Mouse (Mus musculus) heart, adult 2 months (tissue): ENCODE measurements around the gene Sprn. TPM values are rescaled to one million over a fixed set of nuclear protein-coding genes. Genes with fewer than 3 reads are reported as not detected.
A peak's percentile ranks its signal among the peaks of the same experiment; 100 is the strongest.

Source experiments
- DNase-seq, 2 experiments: peaks; one replicate each; pipeline ENCODE4 v3.0.0; 2021
- H3K27ac ChIP-seq: fragments of 200-600 bp; 2 replicates; pipeline ENCODE4 v1.8.1; 2022
- H3K27me3 ChIP-seq: fragments of 200-500 bp; 2 replicates; pipeline ENCODE4 v1.6.1; 2012; ENCODE audit warnings: mild to moderate bottlenecking, low read length, inconsistent platforms, mixed read lengths; ENCODE audit not compliant: control insufficient read depth, insufficient read depth
- H3K36me3 ChIP-seq: fragments of 200-500 bp; 2 replicates; pipeline ENCODE4 v1.6.1; 2012; ENCODE audit warnings: low read length, inconsistent platforms; ENCODE audit not compliant: control insufficient read depth, insufficient read depth
- H3K4me1 ChIP-seq: fragments of 200-500 bp; 2 replicates; pipeline ENCODE4 v1.6.1; 2011; ENCODE audit warnings: low read length; ENCODE audit not compliant: control insufficient read depth, insufficient read depth
- H3K4me3 ChIP-seq: fragments of 200-600 bp; 2 replicates; pipeline ENCODE4 v1.8.1; 2022
- H3K79me2 ChIP-seq: fragments of 200-500 bp; replicated peaks from 2 replicates; pipeline ENCODE4 v1.6.1; 2012; ENCODE audit warnings: mild to moderate bottlenecking, inconsistent platforms, low read length, moderate library complexity, mixed read lengths; ENCODE audit not compliant: control insufficient read depth, insufficient read depth
- H3K9ac ChIP-seq: fragments of 200-500 bp; 2 replicates; pipeline ENCODE4 v1.6.1; 2012; ENCODE audit warnings: low read depth, mild to moderate bottlenecking, control low read depth, inconsistent platforms, low read length, mixed read lengths
- CTCF ChIP-seq: fragments of 200-600 bp; IDR thresholded peaks from 2 replicates; pipeline ENCODE4 v1.8.1; 2022; ENCODE audit warnings: antibody characterized with exemption, mild to moderate bottlenecking, moderate library complexity
- EP300 ChIP-seq: fragments of 200-500 bp; IDR thresholded peaks from 2 replicates; pipeline ENCODE4 v1.6.1; 2011; ENCODE audit warnings: low read depth, low read length, control low read depth; ENCODE audit not compliant: insufficient read depth
- POLR2A ChIP-seq: fragments of 200-500 bp; IDR thresholded peaks from 2 replicates; pipeline ENCODE4 v1.6.1; 2011; ENCODE audit warnings: mild to moderate bottlenecking, low read depth, low read length, control low read depth; ENCODE audit not compliant: insufficient read depth
- WGBS: fragments of 180-500 bp; shearing (Covaris S2); methylation state at CpG from one replicate; pipeline ENCODE4 v1.1.7; 2018; 5-methylcytosine and 5-hydroxymethylcytosine counted together
- intact Hi-C: fragments of 180-260 bp; cut with DNase I; formaldehyde crosslinking; loops from one replicate; pipeline ENCODE4 v1.15.1; 2025
- polyA plus RNA-seq: library from polyadenylated mRNA; depleted of rRNA; stranded (reverse); fragments of >200 nt; gene quantifications from 2 replicates; pipeline ENCODE4 v1.2.3, GENCODE M21; 2012
- total RNA-seq, 2 experiments: library from RNA; stranded (reverse); gene quantifications; 2 replicates each; pipeline ENCODE4 v1.2.3; 2021

Sprn gene
- total and polyA plus RNA-seq, 3 experiments: 0.52 to 1.9 (median 0.52) TPM

DNA sequence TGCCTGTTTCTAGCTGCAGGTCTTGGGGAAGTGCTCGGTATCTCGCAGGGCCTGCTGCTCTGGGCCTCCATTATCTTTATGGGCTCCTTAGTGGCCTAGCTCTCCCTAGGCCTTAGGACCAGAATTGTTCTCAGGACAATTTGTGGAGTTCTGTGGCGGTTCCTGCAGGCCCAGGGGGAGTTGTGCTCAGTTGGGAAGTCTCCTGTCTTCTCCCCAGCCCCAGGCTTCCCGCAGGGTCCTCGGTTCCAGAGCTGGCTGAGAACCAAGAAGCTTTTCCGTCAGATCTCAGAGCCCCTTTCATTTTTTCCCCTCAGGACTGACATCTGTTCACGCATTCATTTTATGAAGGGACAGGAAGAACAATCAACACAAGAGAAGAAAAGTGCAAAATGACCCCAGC, 10.0 kb upstream of the Sprn start, which contains the start of gene Olfr522:
Gene Olfr522, minus strand, starts transcription at position 101 of the 400 bp plus-strand sequence.
- intact Hi-C loops: no loop called here

DNA sequence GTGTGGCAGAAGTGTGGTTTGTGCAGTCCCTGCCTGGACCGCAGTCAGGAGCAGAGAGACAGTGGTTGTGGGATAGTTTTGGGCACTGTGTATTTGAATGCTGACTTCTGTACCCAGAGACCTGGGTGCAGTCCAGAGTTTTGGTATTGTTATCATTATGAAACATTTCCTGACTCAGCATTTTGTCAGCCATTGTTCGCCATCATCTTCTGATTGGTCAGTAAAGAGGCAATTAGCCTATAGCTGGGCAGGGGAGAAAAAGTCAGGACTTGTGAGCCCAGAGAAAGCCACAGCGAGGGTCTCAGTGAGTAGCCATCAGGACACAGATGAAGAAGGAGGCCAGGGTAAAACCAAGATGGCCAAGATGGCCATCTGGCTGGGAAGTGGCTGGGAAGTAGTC, 5.7 kb upstream of the Sprn start:
- H3K4me3 ChIP-seq: no peak overlapping the region
- DNase-seq: no peak
- no peak overlapping the region for H3K9ac ChIP-seq
- TF ChIP-seq CTCF (no peak), EP300 (no peak), POLR2A (no peak)
- no peaks in the 10 kb centered on the region for H3K4me1 ChIP-seq
- intact Hi-C loops: no loop called here
- no peaks in the 10 kb centered on the region; the same call in 1 of the 2 replicates for H3K27me3 ChIP-seq
- H3K36me3 ChIP-seq: no peaks in the 10 kb centered on the region
- no peaks in the 10 kb centered on the region for H3K79me2 ChIP-seq
- WGBS: 78% methylated on average over 3 of the region's 3 CpGs
- H3K27ac ChIP-seq: no peak overlapping the region

More for the DNA sequence above, 10.0 kb upstream of the Sprn start, which contains the start of gene Olfr522:
- Histone ChIP-seq H3K4me1 (no peaks in the 10 kb centered on the region), H3K27me3 (no peaks in the 10 kb centered on the region), H3K4me3 (no peak within 1 kb of the TSS), H3K9ac (no peak within 1 kb of the TSS), H3K27ac (no peak within 1 kb of the TSS), H3K79me2 (no peaks in the 10 kb centered on the region), H3K36me3 (no peaks in the 10 kb centered on the region)
- DNase-seq: no peak
- 53% methylated on average over 7 of the region's 7 CpGs for WGBS
- TF ChIP-seq POLR2A: no peak
- no peak for TF ChIP-seq EP300
- TF ChIP-seq CTCF: no peak

DNA sequence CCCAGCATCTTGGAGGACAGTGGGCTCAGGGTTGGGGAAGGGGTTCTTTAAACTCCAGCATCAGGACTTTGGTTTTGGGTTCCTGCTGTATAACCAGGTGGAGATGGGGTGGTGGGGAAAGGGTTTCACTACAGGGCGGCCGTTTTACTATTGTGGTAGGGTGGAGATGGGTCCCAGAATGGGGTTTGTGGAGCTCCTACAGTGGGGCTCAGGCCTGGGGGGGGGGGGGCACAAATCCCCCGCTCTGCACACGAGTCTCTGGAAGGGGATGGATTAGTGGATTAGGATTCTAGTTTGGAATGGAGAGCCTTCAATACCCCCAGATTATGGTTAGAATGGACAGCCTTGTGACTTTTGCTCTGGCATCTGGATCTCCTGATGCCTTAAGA, 854 bp downstream of the Sprn start:
- WGBS: 26% methylated on average over 4 of the region's 4 CpGs
- Histone ChIP-seq H3K79me2 (no peaks in the 10 kb centered on the region), H3K4me3 (peak overlapping the region; percentile 6; the same call in 1 of the 2 replicates), H3K9ac (no peak overlapping the region), H3K27ac (no peak overlapping the region), H3K36me3 (no peaks in the 10 kb centered on the region), H3K27me3 (peaks cover 3% of the 10 kb centered on the region), H3K4me1 (no peaks in the 10 kb centered on the region)
- DNase-seq: no peak
- no peak for TF ChIP-seq EP300
- no peak for TF ChIP-seq CTCF
- no peak for TF ChIP-seq POLR2A
- intact Hi-C loops: no loop called here

DNA sequence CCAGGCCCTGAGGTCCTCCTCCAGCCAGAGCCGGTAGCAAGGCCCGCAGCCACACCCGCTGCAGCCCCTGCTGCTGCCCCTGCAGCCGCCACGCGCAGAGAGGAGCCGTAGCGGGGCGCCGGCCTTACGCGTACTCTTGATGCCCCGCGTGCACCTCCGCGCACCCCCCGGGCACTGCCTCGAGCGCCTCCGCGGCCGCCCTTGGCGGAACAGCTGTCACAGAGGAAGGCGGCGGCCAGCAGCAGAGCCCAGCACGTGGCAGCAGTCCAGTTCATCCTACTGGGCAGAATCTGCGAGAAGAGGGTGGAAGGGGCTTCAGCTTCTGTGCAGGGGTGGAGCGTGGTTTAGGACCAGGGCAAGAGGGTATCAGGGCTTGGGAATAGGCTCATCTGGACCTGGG, 1.3 kb downstream of the Sprn start:
- intact Hi-C loops: no loop called here
- Histone ChIP-seq H3K79me2 (no peaks in the 10 kb centered on the region), H3K36me3 (no peaks in the 10 kb centered on the region), H3K4me3 (0 out of 2 replicates have a peak overlapping the region, but pooled peaks have one; percentile 12), H3K27me3 (peaks cover 3% of the 10 kb centered on the region), H3K27ac (no peak overlapping the region), H3K4me1 (no peaks in the 10 kb centered on the region), H3K9ac (peak overlapping the region; percentile 46; the same call in 1 of the 2 replicates)
- peak; percentile 10 to 35 for DNase-seq
- no peak for TF ChIP-seq POLR2A
- TF ChIP-seq EP300: no peak
- TF ChIP-seq CTCF: no peak
- WGBS: 6% methylated on average over 28 of the region's 28 CpGs

- WGBS: 91% methylated on average over 4 of the region's 4 CpGs
- Histone ChIP-seq H3K9ac (no peak overlapping the region), H3K4me3 (no peak overlapping the region), H3K27me3 (no peaks in the 10 kb centered on the region), H3K36me3 (no peaks in the 10 kb centered on the region), H3K27ac (no peak overlapping the region), H3K79me2 (no peaks in the 10 kb centered on the region), H3K4me1 (no peaks in the 10 kb centered on the region; the same call in 1 of the 2 replicates)
- DNase-seq: no peak
- TF ChIP-seq CTCF: peak; percentile 60
- no peak for TF ChIP-seq POLR2A
- intact Hi-C loops: loop anchor here (5.0 kb wide), 1 partner anchor 177 kb away; no protein-coding TSS in a partner anchor
Observed at GRCm38 (mm10) chr7:140144550-140144949, 10.1 kb downstream of the Sprn start.

GRCm38 (mm10) chr7:140141350-140141749, 13.3 kb downstream of the Sprn start:
- DNase-seq: peak; percentile 68 to 69
- Histone ChIP-seq H3K27me3 (no peaks in the 10 kb centered on the region), H3K4me3 (no peak overlapping the region), H3K36me3 (no peaks in the 10 kb centered on the region), H3K27ac (no peak overlapping the region), H3K4me1 (peaks cover 2% of the 10 kb centered on the region), H3K9ac (no peak overlapping the region), H3K79me2 (no peaks in the 10 kb centered on the region)
- intact Hi-C loops: loop anchor here (1.0 to 5.0 kb wide), 2 partner anchors 63 to 174 kb away; no protein-coding TSS in a partner anchor
- 4% methylated on average over 14 of the region's 14 CpGs for WGBS
- peak; percentile 92 for TF ChIP-seq CTCF
- TF ChIP-seq POLR2A: no peak
- peak; percentile 54; the same call in 1 of the 2 replicates for TF ChIP-seq EP300
